Comparison of ENCODE assay signal across 15 mouse cellular contexts in the genomic region with DNA sequence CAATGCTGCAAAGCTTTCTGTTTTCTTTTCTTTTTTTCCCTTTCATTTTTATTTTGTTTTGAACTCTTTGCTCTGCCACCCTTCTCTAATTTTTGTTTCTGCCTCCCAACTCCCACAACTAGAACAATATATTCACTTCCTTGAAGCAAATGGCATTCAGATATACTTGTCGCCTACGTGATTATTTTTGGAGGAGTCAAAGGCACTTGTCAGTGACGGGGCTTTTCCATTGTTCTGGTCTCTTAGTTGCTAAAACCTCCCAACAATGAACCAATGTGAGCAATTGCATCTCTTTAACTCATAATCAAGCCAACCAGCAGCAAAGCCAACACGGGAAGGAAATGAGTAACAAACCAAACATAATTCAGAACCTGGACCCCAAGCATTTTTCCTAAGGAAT.
"Had no signal": no experiment of that assay in that cellular context is flagged by ENCODE, and none has a peak within 500 bp of the region (broad histone marks: within the 10 kb centered on the region; RNA-seq: fewer than 3 reads in every experiment).

No protein-coding gene starts in this region.

- H3K27ac ChIP-seq: left cerebral cortex, adult 2 months; limb, embryonic 10.5 days; liver, embryonic 15.5 days; neural tube, embryonic 12.5 days had no signal

- ATAC-seq: lung, postnatal 0 days had no signal

- H3K36me3 ChIP-seq: limb, embryonic 10.5 days; liver, embryonic 15.5 days; neural tube, embryonic 12.5 days had no signal

- H3K4me1 ChIP-seq: limb, embryonic 10.5 days; liver, embryonic 15.5 days; neural tube, embryonic 12.5 days had no signal

- H3K4me3 ChIP-seq: left cerebral cortex, adult 2 months; limb, embryonic 10.5 days; liver, embryonic 15.5 days; neural tube, embryonic 12.5 days had no signal

- H3K4me2 ChIP-seq: liver, embryonic 11.5 days; liver, embryonic 15.5 days; neural tube, embryonic 12.5 days had no signal

- H3K9me3 ChIP-seq: limb, embryonic 10.5 days; liver, embryonic 15.5 days; neural tube, embryonic 12.5 days had no signal

- H3K9ac ChIP-seq: liver, embryonic 15.5 days; neural tube, embryonic 12.5 days had no signal

- H3K27me3 ChIP-seq: liver, embryonic 15.5 days; neural tube, embryonic 12.5 days had no signal

- DNase-seq: kidney, postnatal 14 days; lung, adult 2 months; lung, postnatal 36 days; midbrain, embryonic 14.5 days; retina, postnatal 1 day; right cerebral cortex, postnatal 4 days; spleen, adult 18-20 months; thymus, adult 2 months; thymus, postnatal 25 days had no signal
